17 mouse cellular contexts compared by ENCODE assay signal in genomic region chr5:97415837-97416236, GRCm38 (mm10). TPM values are rescaled to one million over a fixed set of nuclear protein-coding genes. Genes with fewer than 3 reads are reported as not detected.
DNase-seq lines count a peak whose midpoint lies in the region; ATAC-seq and TF ChIP-seq lines count a peak whose summit lies in the region.
"Had no signal": no experiment of that assay in that cellular context is flagged by ENCODE, and none has a peak within 500 bp of the region (broad histone marks: within the 10 kb centered on the region; RNA-seq: fewer than 3 reads in every experiment).

No protein-coding gene starts in this region.

- no peaks in the 10 kb centered on the region for H3K27me3 ChIP-seq in neural tube, embryonic 12.5 days (replicated peaks)
- no peaks in the 10 kb centered on the region for H3K27me3 ChIP-seq in midbrain, embryonic 14.5 days (ENCODE audit: control insufficient read depth, insufficient read depth, low read length)
- no peaks in the 10 kb centered on the region for H3K27me3 ChIP-seq in thymus, adult 2 months (ENCODE audit: control insufficient read depth, insufficient read depth, low read length)
- no peaks in the 10 kb centered on the region for H3K27me3 ChIP-seq in liver, embryonic 12.5 days (replicated peaks)
- H3K27me3 ChIP-seq: embryonic facial prominence, embryonic 12.5 days; stomach, embryonic 15.5 days had no signal

- 67% methylated on average over 6 of the region's 6 CpGs for WGBS in neural tube, embryonic 12.5 days
- 39% methylated on average over 6 of the region's 6 CpGs for WGBS in midbrain, embryonic 14.5 days
- 88% methylated on average over 6 of the region's 6 CpGs for WGBS in thymus, adult 2 months
- 70% methylated on average over 6 of the region's 6 CpGs for WGBS in liver, embryonic 12.5 days (ENCODE audit: insufficient replicate concordance)

- H3K9ac ChIP-seq in neural tube, embryonic 12.5 days = no peak overlapping the region
- no peak overlapping the region for H3K9ac ChIP-seq in midbrain, embryonic 14.5 days (replicated peaks; ENCODE audit: low read length)
- H3K9ac ChIP-seq in liver, embryonic 12.5 days = no peak overlapping the region
- H3K9ac ChIP-seq: embryonic facial prominence, embryonic 12.5 days; stomach, embryonic 15.5 days had no signal

- no peaks in the 10 kb centered on the region for H3K36me3 ChIP-seq in neural tube, embryonic 12.5 days
- H3K36me3 ChIP-seq in midbrain, embryonic 14.5 days (ENCODE audit: control insufficient read depth, insufficient read depth, low read length) = no peaks in the 10 kb centered on the region
- H3K36me3 ChIP-seq in thymus, adult 2 months (ENCODE audit: control insufficient read depth, insufficient read depth, low read length) = no peaks in the 10 kb centered on the region
- H3K36me3 ChIP-seq in liver, embryonic 12.5 days = no peaks in the 10 kb centered on the region
- H3K36me3 ChIP-seq: embryonic facial prominence, embryonic 12.5 days; G1E; heart, embryonic 10.5 days; stomach, embryonic 15.5 days had no signal

- H3K9me3 ChIP-seq in neural tube, embryonic 12.5 days = no peaks in the 10 kb centered on the region
- H3K9me3 ChIP-seq in midbrain, embryonic 14.5 days (ENCODE audit: control insufficient read depth, low read length) = no peaks in the 10 kb centered on the region
- no peaks in the 10 kb centered on the region for H3K9me3 ChIP-seq in liver, embryonic 12.5 days (replicated peaks)
- H3K9me3 ChIP-seq: embryonic facial prominence, embryonic 12.5 days; G1E; heart, embryonic 10.5 days; stomach, embryonic 15.5 days had no signal

- no peak for TF ChIP-seq CTCF in thymus, adult 2 months (IDR thresholded peaks at IDR 0.05; ENCODE audit: borderline replicate concordance, control insufficient read depth, extremely low read depth, insufficient read depth, low read length, poor library complexity)

- ATAC-seq in neural tube, embryonic 12.5 days (ENCODE audit: low FRiP score, low read depth) = 0 out of 2 replicates have a peak, but pooled peaks have one; percentile 41
- peak; percentile 69 for ATAC-seq in midbrain, embryonic 14.5 days (ENCODE audit: low FRiP score, low TSS enrichment)
- no peak for ATAC-seq in erythroid progenitor cell, adult 5-6 weeks (replicated peaks; ENCODE audit: low FRiP score, poor library complexity, severe bottlenecking)
- no peak for ATAC-seq in liver, embryonic 12.5 days

- H3K27ac ChIP-seq in neural tube, embryonic 12.5 days = no peak overlapping the region
- no peak overlapping the region for H3K27ac ChIP-seq in midbrain, embryonic 14.5 days (replicated peaks; ENCODE audit: low read depth, low read length)
- H3K27ac ChIP-seq in thymus, adult 2 months (ENCODE audit: control insufficient read depth, insufficient read depth, low read length) = no peak overlapping the region
- no peak overlapping the region for H3K27ac ChIP-seq in liver, embryonic 12.5 days
- H3K27ac ChIP-seq: embryonic facial prominence, embryonic 12.5 days; heart, embryonic 10.5 days; stomach, embryonic 15.5 days had no signal

- H3K4me1 ChIP-seq in neural tube, embryonic 12.5 days = no peaks in the 10 kb centered on the region
- H3K4me1 ChIP-seq in midbrain, embryonic 14.5 days (ENCODE audit: control insufficient read depth, insufficient read depth, low read length) = peaks cover 4% of the 10 kb centered on the region; the same call in 1 of the 2 replicates
- H3K4me1 ChIP-seq in thymus, adult 2 months (replicated peaks; ENCODE audit: control insufficient read depth, insufficient read depth, low read length) = no peaks in the 10 kb centered on the region
- H3K4me1 ChIP-seq in liver, embryonic 12.5 days = no peaks in the 10 kb centered on the region
- H3K4me1 ChIP-seq: embryonic facial prominence, embryonic 12.5 days; heart, embryonic 10.5 days; stomach, embryonic 15.5 days had no signal

- no peak overlapping the region for H3K4me3 ChIP-seq in neural tube, embryonic 12.5 days
- H3K4me3 ChIP-seq in midbrain, embryonic 14.5 days (replicated peaks; ENCODE audit: low read depth, low read length) = no peak overlapping the region
- no peak overlapping the region for H3K4me3 ChIP-seq in thymus, adult 2 months (ENCODE audit: control insufficient read depth, insufficient read depth, low read length)
- H3K4me3 ChIP-seq in liver, embryonic 12.5 days = no peak overlapping the region
- H3K4me3 ChIP-seq: embryonic facial prominence, embryonic 12.5 days; heart, embryonic 10.5 days; stomach, embryonic 15.5 days had no signal

- no peak for TF ChIP-seq POLR2A in thymus, adult 2 months (IDR thresholded peaks at IDR 0.05; ENCODE audit: control insufficient read depth, extremely low read depth, insufficient read depth, low read length, poor library complexity)

- no peak overlapping the region for H3K4me2 ChIP-seq in neural tube, embryonic 12.5 days (replicated peaks)
- H3K4me2 ChIP-seq in midbrain, embryonic 14.5 days (ENCODE audit: low read length) = no peak overlapping the region
- no peak overlapping the region for H3K4me2 ChIP-seq in liver, embryonic 12.5 days
- H3K4me2 ChIP-seq: embryonic facial prominence, embryonic 12.5 days; stomach, embryonic 15.5 days had no signal

- DNase-seq in cerebellum, postnatal 14 days = peak; percentile 73 to 76
- no peak for DNase-seq in cerebellum, adult 18-20 months
- no peak for DNase-seq in neural tube, embryonic 10.5 days (ENCODE audit: extremely low spot score, low spot score)
- DNase-seq in midbrain, embryonic 14.5 days = peak; percentile 68
- DNase-seq in thymus, adult 2 months = no peak
- DNase-seq: kidney, postnatal 10 days; lung, adult 18-20 months; right cerebral cortex, postnatal 14 days had no signal

RNA-seq across cellular contexts. Expression of gene Naa11, which starts 23.7 kb away (rescaled TPM):
- not detected in 2 replicates for polyA plus RNA-seq in neural tube, embryonic 12.5 days (2016; fragmentation: Nextera tagmentation; extraction: Ambion mirVana)
- polyA plus RNA-seq in midbrain, embryonic 14.5 days (2014; fragmentation: Nextera tagmentation; extraction: Ambion mirVana) = not detected in 2 replicates
- polyA plus RNA-seq in thymus, adult 2 months (2012; rRNA removed) = not detected in 2 replicates
- not detected in 2 replicates for total RNA-seq in erythroid progenitor cell, adult 5-6 weeks (2015; ENCODE audit: low replicate concordance)
- total RNA-seq in erythroid progenitor cell, adult 5-6 weeks (2017; ENCODE audit: low replicate concordance) = not detected in 2 replicates
- not detected in 2 replicates for polyA plus RNA-seq in liver, embryonic 12.5 days (2016; fragmentation: Nextera tagmentation; extraction: Ambion mirVana)
- total RNA-seq: hematopoietic stem cell, adult 5-6 weeks had no signal
- polyA plus RNA-seq: embryonic facial prominence, embryonic 12.5 days; G1E; heart, embryonic 10.5 days; limb, embryonic 11.5 days had no signal

RNA-seq across cellular contexts. Expression of gene Gk2, which starts 41.0 kb away (rescaled TPM):
- not detected in 2 replicates for polyA plus RNA-seq in neural tube, embryonic 12.5 days (2016; fragmentation: Nextera tagmentation; extraction: Ambion mirVana)
- polyA plus RNA-seq in midbrain, embryonic 14.5 days (2014; fragmentation: Nextera tagmentation; extraction: Ambion mirVana) = not detected in 2 replicates
- polyA plus RNA-seq in thymus, adult 2 months (2012; rRNA removed) = 0.04 TPM in 1 of 2 replicates, not detected in the other
- not detected in 2 replicates for total RNA-seq in erythroid progenitor cell, adult 5-6 weeks (2015; ENCODE audit: low replicate concordance)
- total RNA-seq in erythroid progenitor cell, adult 5-6 weeks (2017; ENCODE audit: low replicate concordance) = not detected in 2 replicates
- not detected in 2 replicates for polyA plus RNA-seq in liver, embryonic 12.5 days (2016; fragmentation: Nextera tagmentation; extraction: Ambion mirVana)
- total RNA-seq: hematopoietic stem cell, adult 5-6 weeks had no signal
- polyA plus RNA-seq: embryonic facial prominence, embryonic 12.5 days; G1E; heart, embryonic 10.5 days; limb, embryonic 11.5 days; stomach, embryonic 15.5 days had no signal

Comparison
In these comparisons a context has a peak if more than half of its experiments do, and no peak if none do; other contexts are left out.
1. DNase-seq: peak in cerebellum, postnatal 14 days (2 of 2) and midbrain, embryonic 14.5 days (single experiment); none in cerebellum, adult 18-20 months (0 of 2), neural tube, embryonic 10.5 days (single experiment) and thymus, adult 2 months (single experiment).
2. ATAC-seq: peak in neural tube, embryonic 12.5 days (single experiment) and midbrain, embryonic 14.5 days (single experiment); none in erythroid progenitor cell, adult 5-6 weeks (single experiment) and liver, embryonic 12.5 days (single experiment).